Mouse (Mus musculus): ENCODE measurements around the gene Acss2.
"Not testable (repeated sequence)": the region's sequence is repeated elsewhere in the genome, so short reads cannot be mapped to it uniquely, and the experiment has no call there.

Acss2 gene

DNA sequence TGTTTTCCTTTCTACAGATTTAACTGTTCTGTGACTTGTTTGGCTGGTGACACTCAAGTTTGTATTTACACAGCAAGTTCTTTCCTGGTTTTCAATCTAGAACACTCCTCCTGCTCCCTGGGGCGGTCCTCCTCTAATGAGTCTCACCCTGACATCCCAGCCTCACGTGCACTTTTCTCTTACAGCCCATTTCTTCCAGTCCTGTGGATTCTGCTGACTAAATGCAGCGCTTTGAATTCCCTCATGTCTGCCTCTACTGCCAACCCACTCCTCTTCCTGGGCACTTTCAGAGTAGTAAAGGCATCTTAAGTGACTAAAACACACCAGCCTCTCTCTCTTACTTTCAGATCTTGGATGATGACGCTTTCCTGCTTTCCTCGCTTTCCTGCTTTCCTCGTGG, 73.9 kb downstream of the Acss2 start:
- DNase-seq, result no peak

DNA sequence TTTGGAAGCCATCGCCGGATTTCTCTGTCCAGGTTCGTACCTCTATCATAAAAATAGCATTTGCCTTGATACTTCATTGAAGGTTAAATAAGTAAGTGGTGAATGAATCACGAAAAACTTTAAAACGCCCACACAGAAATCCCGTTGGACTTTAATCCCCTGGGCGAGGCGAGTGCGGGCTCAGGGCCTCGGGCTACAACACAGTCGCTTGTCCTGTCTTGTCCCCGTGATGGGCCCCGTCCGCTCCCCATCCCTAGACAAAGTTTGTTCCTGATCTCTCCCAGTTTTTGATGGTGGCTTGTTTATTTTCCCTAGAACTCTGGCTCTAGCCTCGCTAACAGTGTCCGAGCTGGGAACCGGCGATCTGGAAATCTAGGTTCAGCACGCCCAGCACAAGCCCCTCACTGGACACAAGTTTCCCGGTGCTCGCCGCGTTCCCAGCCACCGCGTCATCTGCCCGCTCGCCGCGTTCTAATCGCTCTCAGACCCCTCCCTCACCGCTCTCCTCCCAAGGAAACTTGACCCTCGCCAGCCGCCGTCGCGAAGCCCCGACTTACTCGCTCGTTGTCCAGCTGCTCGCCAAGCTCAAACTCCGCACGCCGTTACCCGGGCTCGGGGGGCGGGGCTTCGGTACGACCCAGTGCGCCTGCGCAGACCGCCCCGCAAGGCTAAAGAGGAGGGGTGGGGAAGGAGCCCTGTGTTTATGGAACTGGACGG, 74.5 kb downstream of the Acss2 start, which contains the start of gene Gss:
Gene Gss (minus strand): TSS at position 674 of the 717 bp plus-strand sequence.
- DNase-seq, result peak; percentile 99 to 100

DNA sequence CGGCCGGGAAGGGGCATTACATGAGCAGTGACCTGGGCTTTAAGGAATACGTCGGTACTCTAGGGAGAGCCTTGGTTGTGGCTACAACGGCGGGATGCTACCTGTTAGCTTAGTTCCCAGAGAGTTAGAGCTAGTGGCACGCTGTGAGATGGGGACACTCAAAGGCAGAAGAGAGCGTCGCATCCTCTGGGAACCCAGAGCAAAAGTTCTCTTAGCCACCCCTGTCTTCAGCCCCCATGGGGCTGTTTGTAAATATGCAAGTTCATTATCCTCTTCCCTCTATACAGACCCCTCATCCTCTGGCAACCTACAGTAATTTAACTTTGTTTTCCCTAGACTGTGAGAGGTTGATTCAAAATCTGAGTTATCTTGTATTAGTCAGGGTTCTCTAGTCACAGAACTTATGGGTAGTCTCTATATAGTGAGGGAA, 75.1 kb downstream of the Acss2 start:
- DNase-seq, result no peak

DNA sequence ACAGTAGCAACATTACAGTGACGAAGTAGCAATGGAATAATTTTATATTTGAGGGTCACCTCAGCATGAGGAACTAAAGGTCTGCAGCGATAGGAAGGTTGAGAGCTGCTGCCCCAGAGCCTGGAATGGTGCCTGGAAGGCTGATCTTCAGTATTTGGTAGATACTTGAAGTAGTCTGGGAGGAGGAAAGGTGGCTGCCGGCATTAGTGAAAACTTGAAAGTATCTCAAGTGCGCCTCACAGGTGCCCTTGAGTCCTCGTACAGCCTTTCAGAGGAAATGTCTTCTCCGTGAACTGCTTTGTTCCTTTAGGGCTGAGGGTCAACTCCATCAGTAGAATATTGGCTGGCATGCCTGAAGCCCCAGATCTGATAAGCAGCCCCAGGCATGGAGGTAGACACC, 77.8 kb downstream of the Acss2 start:
- peak; percentile 30 to 68 for DNase-seq

DNA sequence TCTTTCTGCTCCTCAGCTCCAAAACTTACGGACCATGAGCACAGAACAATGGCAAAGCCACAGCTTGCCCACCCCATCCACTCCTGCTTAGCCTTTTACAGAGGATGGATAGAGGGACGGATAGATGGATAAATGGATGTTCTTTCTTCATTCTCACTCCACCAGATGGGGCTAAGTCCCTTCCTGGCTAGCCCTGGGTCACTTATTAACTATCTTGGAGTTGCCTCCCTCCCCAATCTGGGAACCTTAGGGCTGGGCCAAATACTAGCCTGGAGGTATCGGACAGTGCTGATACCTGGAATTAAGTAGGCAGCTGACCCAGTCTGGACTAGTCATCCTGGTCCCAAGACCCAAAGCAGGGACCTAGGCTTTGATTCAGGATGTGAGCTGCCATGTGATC, 86.0 kb downstream of the Acss2 start:
- DNase-seq, result no peak

DNA sequence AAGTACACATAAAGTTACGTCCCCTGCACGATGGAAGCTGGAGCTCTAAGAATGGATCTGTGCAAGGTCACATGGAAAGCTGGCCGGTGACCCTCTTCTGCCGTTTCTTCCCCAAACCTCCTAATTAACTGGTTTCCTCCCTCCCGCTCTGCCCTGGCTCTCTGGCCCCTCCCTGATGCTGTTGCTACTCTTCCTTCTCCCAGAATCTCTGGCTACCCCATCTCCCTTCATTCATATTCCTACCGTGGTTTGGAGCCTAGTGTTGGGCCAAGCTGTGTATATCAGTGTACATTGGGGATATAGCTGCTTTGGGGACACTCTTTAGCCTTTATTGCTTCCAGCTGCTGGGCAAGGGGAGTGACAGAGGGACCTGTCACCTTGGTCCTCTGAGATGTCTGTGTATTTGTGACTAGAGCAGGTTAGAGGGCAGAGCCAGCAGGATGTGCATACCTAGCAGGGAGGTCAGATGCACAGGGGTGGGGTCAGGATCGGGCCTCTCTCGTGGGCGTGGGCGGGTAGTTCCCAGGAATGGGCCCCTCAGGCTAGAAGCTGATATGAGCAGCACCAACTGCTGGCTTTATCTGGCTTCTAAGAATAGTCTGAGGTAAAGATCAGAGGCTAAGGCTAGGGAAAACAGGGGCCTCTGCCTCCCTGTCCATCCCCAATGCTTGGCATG, 87.0 kb downstream of the Acss2 start:
- DNase-seq, result no peak

DNA sequence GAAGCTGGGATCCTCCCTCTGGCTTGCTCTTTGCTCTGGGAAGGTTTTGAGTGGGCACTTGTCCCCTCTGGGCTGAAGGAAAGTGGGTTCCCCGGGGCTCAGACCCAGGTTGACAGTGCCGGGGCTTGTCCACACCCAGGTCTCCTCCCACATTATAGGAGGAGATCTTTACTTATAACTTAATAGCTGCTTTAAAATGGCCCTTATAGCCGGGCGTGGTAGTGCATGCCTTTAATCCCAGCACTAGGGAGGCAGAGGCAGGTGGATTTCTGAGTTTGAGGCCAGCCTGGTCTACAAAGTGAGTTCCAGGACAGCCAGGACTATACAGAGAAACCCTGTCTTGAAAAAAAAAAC, 87.5 kb downstream of the Acss2 start:
- not testable (repeated sequence) for DNase-seq

DNA sequence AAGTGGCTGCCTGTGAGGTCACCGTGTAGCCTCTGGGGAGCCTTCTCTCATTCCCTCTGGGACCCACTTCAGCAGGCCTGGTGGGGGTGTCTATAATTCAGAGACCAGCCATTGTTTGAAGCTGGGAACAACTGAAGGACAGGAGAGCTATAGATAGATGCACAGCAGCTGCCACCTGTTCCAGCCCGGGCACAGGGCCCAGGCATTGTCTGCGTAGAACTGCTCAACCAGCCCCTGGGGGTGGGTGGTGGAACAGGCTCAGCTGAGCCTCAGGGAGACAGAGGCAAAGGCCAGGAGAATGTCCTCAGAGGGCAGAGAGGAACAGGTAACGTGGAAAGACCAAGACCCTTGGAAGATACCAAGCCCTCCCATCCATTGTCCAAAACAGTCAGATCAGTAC, 88.6 kb downstream of the Acss2 start:
- DNase-seq, result no peak

DNA sequence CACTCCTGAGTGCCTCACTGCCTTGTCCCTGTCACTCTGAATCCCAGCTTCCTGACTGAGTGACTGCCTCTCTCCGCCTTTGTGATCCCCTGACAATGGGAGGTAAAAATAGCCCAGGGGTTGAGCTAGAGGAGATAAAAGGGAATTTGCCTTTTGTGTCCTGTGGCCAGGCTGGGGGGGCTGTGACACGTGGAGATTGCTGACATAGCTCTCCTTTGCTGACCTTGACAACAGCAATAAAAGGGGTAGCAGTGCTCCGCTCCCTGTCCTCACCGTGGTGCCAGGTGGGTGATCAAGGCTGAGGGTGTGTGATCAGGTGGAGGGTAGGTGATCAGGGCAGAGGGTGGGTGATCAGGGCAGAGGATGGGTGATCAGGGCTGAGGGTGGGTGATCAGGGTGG, 93.2 kb downstream of the Acss2 start, which contains the start of gene Myh7b:
Gene Myh7b (plus strand): TSS at position 235 of the 400 bp plus-strand sequence.
- no peak for DNase-seq

DNA sequence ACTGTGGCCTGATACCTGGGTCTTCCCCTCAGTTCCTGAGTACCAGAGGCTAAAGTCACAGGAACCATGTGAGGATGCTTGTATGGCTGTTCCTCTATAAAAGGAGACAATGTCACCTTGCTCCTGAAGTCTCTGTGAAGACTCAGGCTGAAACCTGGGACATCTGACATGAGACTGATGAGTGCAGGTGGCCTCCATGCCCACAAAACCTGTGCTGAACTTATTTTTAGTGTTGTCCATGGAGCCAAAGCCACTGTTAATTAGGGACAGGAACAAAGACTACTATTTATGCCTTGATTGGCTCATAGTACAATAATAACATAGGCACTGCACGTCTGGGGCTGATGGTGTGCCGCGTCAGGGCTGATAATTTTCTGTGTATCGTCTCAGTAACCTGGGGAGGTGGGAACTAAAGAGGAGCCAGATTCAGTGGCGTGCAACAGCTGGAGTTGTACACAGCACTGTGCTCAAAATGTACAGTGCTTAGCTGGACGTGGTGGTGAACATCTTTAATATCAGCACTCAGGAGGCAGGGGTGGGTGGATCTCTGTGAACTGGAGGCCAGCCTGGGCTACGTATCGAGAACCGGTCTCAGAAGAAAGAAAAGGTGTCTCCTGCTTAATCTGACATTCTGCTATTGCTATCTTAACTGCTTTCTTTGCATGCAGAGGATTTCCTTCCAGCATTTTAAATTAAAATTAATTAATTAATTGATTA, 94.2 kb downstream of the Acss2 start:
- DNase-seq, result no peak

DNA sequence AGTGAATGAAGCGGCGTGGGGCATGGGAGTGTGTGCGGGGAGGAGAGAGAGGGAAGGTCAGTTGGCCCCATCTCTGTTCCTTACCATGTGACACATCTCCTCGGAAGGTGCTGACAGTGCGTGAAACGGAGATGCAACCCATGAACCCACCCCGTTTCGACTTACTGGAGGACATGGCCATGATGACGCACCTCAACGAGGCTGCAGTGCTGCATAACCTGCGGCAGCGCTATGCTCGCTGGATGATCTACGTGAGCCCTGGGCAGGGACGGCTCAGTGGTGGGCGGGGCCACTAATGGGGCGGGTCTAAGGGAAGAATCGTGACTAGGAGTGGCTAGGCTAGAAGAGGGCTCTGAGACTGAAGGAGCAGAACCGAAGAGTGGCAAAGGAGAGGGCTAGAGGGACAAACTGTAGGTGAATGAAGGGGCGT, 95.6 kb downstream of the Acss2 start:
- peak; percentile 74 to 80 for DNase-seq

DNA sequence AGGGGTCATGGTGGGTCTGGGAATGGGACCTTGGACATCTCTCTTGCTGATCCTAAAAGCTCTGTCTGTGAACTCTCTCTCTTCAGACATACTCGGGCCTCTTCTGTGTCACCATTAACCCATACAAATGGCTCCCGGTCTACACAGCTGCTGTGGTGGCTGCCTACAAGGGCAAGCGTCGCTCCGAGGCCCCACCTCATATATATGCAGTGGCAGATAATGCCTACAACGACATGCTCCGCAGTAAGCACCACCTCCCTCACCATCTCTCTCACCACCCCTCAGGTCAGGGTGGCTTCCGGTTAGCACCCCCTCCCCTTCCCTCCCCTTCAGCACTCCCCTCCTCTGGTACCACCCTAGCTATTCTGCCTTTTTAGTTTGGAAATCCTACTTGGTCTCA, 96.2 kb downstream of the Acss2 start:
- no peak for DNase-seq

DNA sequence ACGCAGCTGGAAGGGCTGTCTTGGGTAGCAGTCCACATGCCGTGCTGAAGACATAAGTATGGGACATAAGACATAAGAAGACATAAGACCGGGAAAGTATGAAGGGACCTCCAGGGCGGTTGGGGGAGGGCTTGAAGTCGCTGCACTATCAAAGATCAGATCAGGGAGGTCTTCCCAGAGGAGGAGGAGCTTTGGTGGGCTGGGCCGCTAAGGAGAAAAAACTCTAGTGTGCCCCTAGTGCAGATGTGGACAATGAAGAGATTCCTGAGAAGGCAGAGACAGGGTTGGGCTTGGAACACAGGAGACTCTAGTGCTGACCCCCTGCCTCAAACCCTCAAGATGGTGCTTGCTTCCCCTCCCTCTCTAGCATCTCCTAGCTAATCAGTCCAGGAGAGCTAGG, 99.2 kb downstream of the Acss2 start:
- no peak for DNase-seq

DNA sequence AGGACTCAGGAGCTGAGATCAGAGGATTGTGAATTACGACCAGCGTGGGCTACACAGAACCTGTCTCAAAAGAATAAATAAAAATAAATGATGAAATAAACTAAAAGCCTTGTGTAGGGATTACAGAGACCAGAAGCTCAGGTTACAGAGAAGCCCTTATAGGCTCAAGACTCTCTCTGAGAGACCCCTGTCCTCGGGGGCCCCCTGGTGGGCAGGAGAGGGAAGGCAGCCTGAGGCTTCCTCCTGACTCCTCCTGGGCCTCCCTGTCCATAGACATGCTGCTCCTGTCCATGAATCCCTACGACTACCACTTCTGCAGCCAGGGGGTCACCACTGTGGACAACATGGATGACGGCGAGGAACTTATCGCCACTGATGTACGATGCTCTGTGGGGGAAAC, 102.1 kb downstream of the Acss2 start:
- peak; percentile 84 to 91 for DNase-seq

DNA sequence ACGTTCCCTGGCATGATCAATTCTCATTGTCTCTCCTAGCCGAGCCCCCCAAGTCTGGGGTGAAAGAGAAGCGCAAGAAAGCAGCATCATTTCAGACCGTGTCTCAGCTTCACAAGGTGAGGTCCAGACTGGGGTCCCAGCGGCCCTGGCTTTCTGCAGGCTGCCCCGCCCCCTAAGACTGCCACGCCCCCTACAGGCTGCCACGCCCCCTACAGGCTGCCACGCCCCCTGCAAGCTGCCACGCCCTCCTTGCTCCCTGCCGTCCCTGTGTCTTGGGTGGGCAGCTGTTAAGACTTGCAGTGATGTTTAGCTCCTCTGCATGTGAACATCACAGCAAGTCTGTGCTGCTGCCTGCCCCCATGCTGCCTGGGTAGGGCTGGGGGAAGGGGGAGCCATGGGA, 104.9 kb downstream of the Acss2 start:
- no peak for DNase-seq

DNA sequence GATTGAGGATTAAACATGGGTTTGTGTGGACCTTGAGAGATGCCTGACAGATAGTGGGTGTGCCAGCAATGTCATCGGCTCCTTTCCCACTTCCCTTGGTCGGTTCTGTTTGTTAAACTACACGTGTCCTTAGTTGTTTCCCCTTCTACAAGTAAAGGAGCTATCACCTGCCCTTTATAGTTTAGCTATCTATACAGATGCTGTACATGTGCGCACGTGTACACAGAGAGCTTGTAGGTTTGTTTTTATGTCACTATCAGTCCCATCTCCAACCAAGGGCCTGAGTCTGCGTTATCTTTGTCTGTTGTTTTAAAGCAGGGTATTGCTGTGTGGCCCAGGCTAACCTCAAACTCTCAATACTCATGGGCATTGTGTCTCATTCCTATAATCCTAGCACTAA, 106.2 kb downstream of the Acss2 start:
- DNase-seq, result no peak

DNA sequence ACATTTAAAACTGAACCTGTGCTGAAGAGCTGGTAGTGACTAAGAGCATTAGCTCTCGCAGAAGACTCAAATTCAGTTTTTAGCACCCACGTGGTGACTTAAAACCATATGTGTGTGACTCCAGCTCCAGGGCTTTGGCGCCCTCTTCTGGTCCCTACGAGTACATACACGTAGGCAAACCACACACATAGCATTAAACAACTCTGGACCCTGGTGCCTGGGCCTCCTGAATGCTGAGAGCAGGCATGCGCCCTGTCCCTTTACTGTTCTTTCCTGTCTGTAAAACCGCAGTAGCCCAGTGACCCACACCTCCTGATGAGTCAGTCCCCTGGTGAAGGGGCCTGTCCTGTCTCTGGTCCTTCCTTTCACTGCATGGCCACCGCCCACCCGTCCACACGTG, 107.0 kb downstream of the Acss2 start:
- peak in 1 of 2 experiments; percentile 43 for DNase-seq

DNA sequence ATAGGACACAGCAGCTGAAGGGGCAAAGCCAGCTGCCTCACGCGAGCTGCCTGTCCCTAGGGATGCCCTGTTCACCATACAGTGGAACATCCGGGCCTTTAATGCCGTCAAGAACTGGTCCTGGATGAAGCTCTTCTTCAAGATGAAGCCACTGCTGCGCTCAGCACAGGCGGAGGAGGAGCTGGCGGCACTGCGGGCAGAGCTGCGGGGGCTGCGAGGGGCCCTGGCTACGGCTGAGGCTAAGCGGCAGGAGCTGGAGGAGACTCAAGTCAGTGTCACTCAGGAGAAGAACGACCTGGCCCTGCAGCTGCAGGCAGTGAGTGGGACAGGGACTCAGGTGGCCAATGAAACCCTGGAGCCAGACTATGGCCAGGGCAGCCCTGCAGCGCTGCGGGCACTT, 108.5 kb downstream of the Acss2 start:
- no peak for DNase-seq

DNA sequence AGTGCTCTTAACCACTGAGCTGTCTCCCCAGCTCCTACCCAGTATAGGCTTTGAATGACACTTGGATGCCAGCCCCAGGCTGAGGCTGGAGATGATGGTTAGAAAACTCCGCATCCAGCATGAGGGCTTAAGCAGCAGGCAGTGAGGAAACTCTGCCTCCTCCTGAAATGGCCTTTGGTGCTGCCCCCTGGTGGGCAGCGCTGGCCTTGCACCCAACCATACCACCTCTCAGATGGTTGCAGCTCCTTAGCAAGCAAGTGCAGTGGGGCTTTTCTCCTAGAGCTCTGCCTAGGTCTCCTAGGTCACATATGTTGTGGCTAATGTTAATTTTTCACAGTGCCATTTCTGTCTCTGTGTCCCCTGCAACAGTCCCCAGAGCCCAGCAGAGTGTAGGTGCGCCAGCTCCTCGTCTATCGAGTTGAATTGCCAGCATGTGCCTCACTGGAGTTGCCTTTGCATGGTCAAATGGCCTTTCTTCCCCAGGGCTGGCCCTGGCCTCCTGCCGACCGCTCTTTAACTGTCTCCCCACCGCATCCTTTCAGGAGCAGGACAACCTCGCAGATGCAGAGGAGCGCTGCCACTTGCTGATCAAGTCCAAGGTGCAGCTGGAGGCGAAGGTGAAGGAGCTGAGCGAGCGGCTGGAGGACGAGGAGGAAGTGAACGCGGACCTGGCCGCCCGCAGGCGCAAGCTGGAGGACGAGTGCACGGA, 109.4 kb downstream of the Acss2 start:
- peak; percentile 75 to 80 for DNase-seq

DNA sequence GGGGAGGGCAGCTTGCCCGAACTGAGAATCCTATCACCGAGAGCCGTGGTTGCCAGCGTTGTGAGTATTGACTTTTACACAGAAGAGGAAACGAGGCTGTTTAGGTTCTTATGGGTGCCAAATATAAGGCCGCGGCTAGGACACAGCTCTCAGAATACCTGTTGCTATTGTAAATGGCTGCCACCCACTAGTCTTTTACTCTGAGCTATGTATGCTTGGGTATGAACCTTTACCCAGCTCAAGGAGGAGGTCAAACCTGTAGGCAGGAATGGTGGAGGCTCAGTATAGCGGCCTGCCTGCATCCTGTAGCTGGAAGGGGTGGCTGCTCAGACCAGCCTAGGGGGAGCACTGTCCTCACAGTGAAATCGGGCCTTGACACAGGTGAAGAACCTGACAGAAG, 110.4 kb downstream of the Acss2 start:
- DNase-seq, result no peak

DNA sequence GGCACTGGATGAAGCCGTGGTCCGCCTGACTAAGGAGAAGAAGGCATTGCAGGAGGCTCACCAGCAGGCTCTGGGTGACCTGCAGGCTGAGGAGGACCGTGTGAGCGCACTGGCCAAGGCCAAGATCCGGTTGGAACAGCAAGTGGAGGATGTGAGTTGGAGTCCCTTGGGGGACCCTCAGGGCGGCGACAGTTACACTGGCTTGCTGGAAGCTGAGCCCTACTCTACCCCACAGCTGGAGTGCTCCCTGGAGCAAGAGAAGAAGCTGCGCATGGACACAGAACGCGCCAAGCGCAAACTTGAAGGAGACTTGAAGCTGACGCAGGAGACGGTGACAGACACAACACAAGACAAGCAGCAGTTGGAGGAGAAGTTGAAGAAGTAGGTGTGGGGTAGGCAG, 110.8 kb downstream of the Acss2 start:
- DNase-seq, result no peak

DNA sequence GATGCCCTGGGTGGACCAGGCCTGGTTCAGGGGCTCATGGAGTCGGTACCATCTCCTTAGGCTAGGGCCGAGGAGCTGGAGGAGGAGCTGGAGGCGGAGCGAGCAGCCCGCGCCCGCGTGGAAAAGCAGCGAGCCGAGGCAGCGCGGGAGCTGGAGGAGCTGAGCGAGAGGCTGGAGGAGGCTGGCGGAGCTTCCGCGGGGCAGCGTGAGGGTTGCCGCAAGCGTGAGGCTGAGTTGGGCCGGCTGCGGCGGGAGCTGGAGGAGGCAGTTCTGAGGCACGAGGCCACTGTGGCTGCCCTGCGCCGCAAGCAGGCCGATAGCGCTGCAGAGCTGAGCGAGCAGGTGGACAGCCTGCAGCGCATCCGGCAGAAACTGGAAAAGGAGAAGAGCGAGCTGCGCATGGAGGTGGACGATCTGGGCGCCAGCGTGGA, 111.5 kb downstream of the Acss2 start:
- DNase-seq, result peak; percentile 43 to 57

DNA sequence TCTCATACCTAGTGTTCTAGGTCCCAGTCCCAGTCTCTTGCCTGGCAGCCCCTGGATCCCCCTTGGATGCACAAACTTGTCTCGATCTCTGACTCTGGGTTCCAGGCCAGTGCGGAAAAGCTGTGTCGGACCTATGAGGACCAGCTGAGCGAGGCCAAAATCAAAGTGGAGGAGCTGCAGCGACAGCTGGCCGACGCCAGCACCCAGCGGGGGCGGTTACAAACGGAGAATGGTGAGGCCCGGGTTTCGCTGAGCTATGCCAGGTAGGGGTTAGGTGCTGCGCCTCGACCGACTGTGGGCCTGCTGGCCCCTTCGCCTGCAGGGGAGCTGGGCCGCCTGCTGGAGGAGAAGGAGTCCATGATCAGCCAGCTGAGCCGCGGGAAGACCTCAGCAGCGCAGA, 112.4 kb downstream of the Acss2 start:
- DNase-seq, result no peak
